Mouse (Mus musculus) limb, embryonic 13.5 days (tissue): ENCODE results near the gene Ptx4. TPM values are rescaled to one million over a fixed set of nuclear protein-coding genes. Genes with fewer than 3 reads are reported as not detected.
"Not testable (repeated sequence)": the region's sequence is repeated elsewhere in the genome, so short reads cannot be mapped to it uniquely, and the experiment has no call there.

Experiments used
- ATAC-seq: fragments of 200-750 bp; cut with Nextera tagmentation; 2 replicates; pipeline ENCODE4 v1.8.0; 2017; ENCODE audit warnings: low read depth, moderate number of reproducible peaks, moderate TSS enrichment; ENCODE audit not compliant: low FRiP score
- H3K27ac ChIP-seq: fragments of 300-500 bp; sonication (generic); 2 replicates; pipeline ENCODE4 v1.5.1; 2015; ENCODE audit warnings: inconsistent platforms, mild to moderate bottlenecking, moderate library complexity
- H3K27me3 ChIP-seq: fragments of 300-500 bp; sonication (generic); 2 replicates; pipeline ENCODE4 v1.6.1; 2015; ENCODE audit warnings: mild to moderate bottlenecking, inconsistent platforms
- H3K36me3 ChIP-seq: fragments of 300-500 bp; sonication (generic); 2 replicates; pipeline ENCODE4 v1.6.1; 2015; ENCODE audit warnings: inconsistent platforms, mild to moderate bottlenecking, moderate library complexity
- H3K4me1 ChIP-seq: fragments of 300-500 bp; sonication (generic); 2 replicates; pipeline ENCODE4 v1.6.1; 2015; ENCODE audit warnings: inconsistent platforms
- H3K4me2 ChIP-seq: fragments of 300-500 bp; sonication (generic); replicated peaks from 2 replicates; pipeline ENCODE4 v1.6.1; 2015; ENCODE audit warnings: inconsistent platforms, mild to moderate bottlenecking, moderate library complexity
- H3K4me3 ChIP-seq: fragments of 300-500 bp; sonication (generic); 2 replicates; pipeline ENCODE4 v1.5.1; 2015; ENCODE audit warnings: moderate library complexity, mild to moderate bottlenecking, inconsistent platforms
- H3K9ac ChIP-seq: fragments of 300-500 bp; sonication (generic); 2 replicates; pipeline ENCODE4 v1.6.1; 2015; ENCODE audit warnings: mild to moderate bottlenecking, inconsistent platforms
- H3K9me3 ChIP-seq: fragments of 300-500 bp; sonication (generic); 2 replicates; pipeline ENCODE4 v1.6.1; 2016; ENCODE audit warnings: inconsistent platforms
- WGBS: fragments of 180-500 bp; shearing (Covaris S2); methylation state at CpG from one replicate; pipeline ENCODE4 v1.1.7; 2015; 5-methylcytosine and 5-hydroxymethylcytosine counted together
- polyA plus RNA-seq: library from polyadenylated mRNA; unstranded; fragments of >200 nt; fragmentation: Nextera tagmentation; extraction: Ambion mirVana; gene quantifications from 2 replicates; pipeline ENCODE4 v1.2.1, GENCODE M21; 2015

Ptx4 gene
- polyA plus RNA-seq, 1 experiment from 2014 or later = 1.3 TPM

GRCm38 (mm10) chr17:25117263-25117662 lies 3.3 kb upstream of the Ptx4 start:
- no peak overlapping the region for H3K9ac ChIP-seq
- WGBS = 41% methylated on average over 4 of the region's 4 CpGs
- H3K36me3 ChIP-seq = peaks cover 20% of the 10 kb centered on the region; the same call in 1 of the 2 replicates
- H3K27me3 ChIP-seq = no peaks in the 10 kb centered on the region
- no peak overlapping the region for H3K4me3 ChIP-seq
- ATAC-seq = no peak
- H3K9me3 ChIP-seq = no peaks in the 10 kb centered on the region
- H3K27ac ChIP-seq = no peak overlapping the region
- H3K4me1 ChIP-seq = peaks cover 18% of the 10 kb centered on the region
- no peak overlapping the region for H3K4me2 ChIP-seq

GRCm38 (mm10) chr17:25123979-25124378 lies 3.4 kb downstream of the Ptx4 start:
- H3K27me3 ChIP-seq = 0 out of 2 replicates have a peak, but pooled peaks cover 4% of the 10 kb centered on the region
- H3K27ac ChIP-seq = no peak overlapping the region
- no peak overlapping the region for H3K4me3 ChIP-seq
- H3K9ac ChIP-seq = no peak overlapping the region
- ATAC-seq = no peak
- WGBS = 32% methylated on average over 7 of the region's 7 CpGs
- peaks cover 4% of the 10 kb centered on the region; the same call in 1 of the 2 replicates for H3K4me1 ChIP-seq
- no peaks in the 10 kb centered on the region for H3K36me3 ChIP-seq
- no peaks in the 10 kb centered on the region for H3K9me3 ChIP-seq
- H3K4me2 ChIP-seq = no peak overlapping the region

- WGBS = 80% methylated on average over 3 of the region's 3 CpGs
- H3K4me2 ChIP-seq, H3K9me3 ChIP-seq, ATAC-seq, H3K9ac ChIP-seq, H3K27ac ChIP-seq, H3K27me3 ChIP-seq, H3K36me3 ChIP-seq, H3K4me3 ChIP-seq, H3K4me1 ChIP-seq: not testable (repeated sequence)
Observed at GRCm38 (mm10) chr17:25125442-25126060, 5.0 kb downstream of the Ptx4 start.

GRCm38 (mm10) chr17:25127079-25127478 lies 6.5 kb downstream of the Ptx4 start:
- WGBS = 69% methylated on average over 8 of the region's 8 CpGs
- H3K9ac ChIP-seq = no peak overlapping the region; the same call in 1 of the 2 replicates
- H3K27me3 ChIP-seq = 0 out of 2 replicates have a peak, but pooled peaks cover 4% of the 10 kb centered on the region
- H3K4me2 ChIP-seq = no peak overlapping the region
- H3K36me3 ChIP-seq = no peaks in the 10 kb centered on the region
- H3K9me3 ChIP-seq = no peaks in the 10 kb centered on the region
- no peak overlapping the region for H3K4me3 ChIP-seq
- no peak for ATAC-seq
- no peaks in the 10 kb centered on the region for H3K4me1 ChIP-seq
- H3K27ac ChIP-seq = no peak overlapping the region

GRCm38 (mm10) chr17:25127681-25128080 lies 7.1 kb downstream of the Ptx4 start:
- Histone ChIP-seq H3K9ac (no peak overlapping the region), H3K4me1 (no peaks in the 10 kb centered on the region), H3K27me3 (0 out of 2 replicates have a peak, but pooled peaks cover 4% of the 10 kb centered on the region), H3K4me2 (no peak overlapping the region), H3K36me3 (no peaks in the 10 kb centered on the region), H3K9me3 (no peaks in the 10 kb centered on the region), H3K27ac (no peak overlapping the region), H3K4me3 (no peak overlapping the region)
- no peak for ATAC-seq
- WGBS = 75% methylated on average over 9 of the region's 9 CpGs

GRCm38 (mm10) chr17:25130060-25130459 lies 9.5 kb downstream of the Ptx4 start:
- H3K27me3 ChIP-seq = no peaks in the 10 kb centered on the region
- H3K9me3 ChIP-seq = no peaks in the 10 kb centered on the region
- H3K4me2 ChIP-seq = no peak overlapping the region
- H3K4me1 ChIP-seq = peaks cover 11% of the 10 kb centered on the region
- no peak overlapping the region for H3K27ac ChIP-seq
- H3K4me3 ChIP-seq = no peak overlapping the region
- H3K36me3 ChIP-seq = no peaks in the 10 kb centered on the region
- 76% methylated on average over 1 of the region's 1 CpGs for WGBS
- no peak for ATAC-seq
- H3K9ac ChIP-seq = no peak overlapping the region

GRCm38 (mm10) chr17:25133275-25133698 lies 12.7 kb downstream of the Ptx4 start, which contains the start of gene Clcn7:
TSS of gene Clcn7 (plus strand) at chr17:25133391.
- under 1% methylated on average over 40 of the region's 40 CpGs for WGBS
- ATAC-seq = peak; percentile 91
- H3K9ac ChIP-seq = peak within 1 kb of the TSS; percentile 87
- peaks cover 13% of the 10 kb centered on the region for H3K36me3 ChIP-seq
- H3K27me3 ChIP-seq = no peaks in the 10 kb centered on the region
- H3K27ac ChIP-seq = no peak within 1 kb of the TSS
- peaks cover 14% of the 10 kb centered on the region for H3K4me1 ChIP-seq
- H3K9me3 ChIP-seq = no peaks in the 10 kb centered on the region
- H3K4me3 ChIP-seq = peak within 1 kb of the TSS; percentile 85
- H3K4me2 ChIP-seq = peak within 1 kb of the TSS; percentile 76

GRCm38 (mm10) chr17:25135622-25136021 lies 15.1 kb downstream of the Ptx4 start:
- Histone ChIP-seq H3K4me1 (peaks cover 14% of the 10 kb centered on the region), H3K27ac (no peak overlapping the region), H3K36me3 (peaks cover 19% of the 10 kb centered on the region), H3K9me3 (no peaks in the 10 kb centered on the region), H3K9ac (no peak overlapping the region; the same call in 1 of the 2 replicates), H3K27me3 (no peaks in the 10 kb centered on the region), H3K4me3 (no peak overlapping the region), H3K4me2 (no peak overlapping the region)
- WGBS = 79% methylated on average over 6 of the region's 6 CpGs
- no peak for ATAC-seq

- Histone ChIP-seq H3K27ac (no peak overlapping the region), H3K4me1 (peaks cover 13% of the 10 kb centered on the region), H3K27me3 (no peaks in the 10 kb centered on the region), H3K4me3 (no peak overlapping the region), H3K36me3 (peaks cover 19% of the 10 kb centered on the region), H3K9me3 (no peaks in the 10 kb centered on the region), H3K9ac (no peak overlapping the region), H3K4me2 (no peak overlapping the region)
- WGBS = 93% methylated on average over 1 of the region's 1 CpGs
- ATAC-seq = no peak
Observed at GRCm38 (mm10) chr17:25138803-25139202, 18.2 kb downstream of the Ptx4 start.

GRCm38 (mm10) chr17:25139960-25140359 lies 19.4 kb downstream of the Ptx4 start:
- Histone ChIP-seq H3K9me3 (no peaks in the 10 kb centered on the region), H3K27me3 (no peaks in the 10 kb centered on the region), H3K4me2 (no peak overlapping the region), H3K4me3 (no peak overlapping the region), H3K9ac (no peak overlapping the region), H3K4me1 (0 out of 2 replicates have a peak, but pooled peaks cover 3% of the 10 kb centered on the region), H3K27ac (no peak overlapping the region), H3K36me3 (peaks cover 22% of the 10 kb centered on the region)
- WGBS = 72% methylated on average over 4 of the region's 4 CpGs
- ATAC-seq = no peak

- no peaks in the 10 kb centered on the region for H3K27me3 ChIP-seq
- no peak within 1 kb of the TSS for H3K27ac ChIP-seq
- H3K4me3 ChIP-seq = no peak within 1 kb of the TSS
- no peak for ATAC-seq
- no peak within 1 kb of the TSS for H3K9ac ChIP-seq
- no peak within 1 kb of the TSS for H3K4me2 ChIP-seq
- 81% methylated on average over 1 of the region's 1 CpGs for WGBS
- peaks cover 36% of the 10 kb centered on the region for H3K36me3 ChIP-seq
- H3K9me3 ChIP-seq = no peaks in the 10 kb centered on the region
- no peaks in the 10 kb centered on the region for H3K4me1 ChIP-seq
Observed at GRCm38 (mm10) chr17:25162161-25162560, 41.6 kb downstream of the Ptx4 start, which contains the start of gene Ccdc154. TSS of gene Ccdc154 (plus strand) at chr17:25162461.

- peaks cover 29% of the 10 kb centered on the region for H3K36me3 ChIP-seq
- H3K4me3 ChIP-seq = no peak overlapping the region
- WGBS = 70% methylated on average over 7 of the region's 7 CpGs
- peak overlapping the region; percentile 8; the same call in 1 of the 2 replicates for H3K9ac ChIP-seq
- no peak for ATAC-seq
- no peak overlapping the region for H3K27ac ChIP-seq
- no peaks in the 10 kb centered on the region for H3K9me3 ChIP-seq
- no peak overlapping the region for H3K4me2 ChIP-seq
- no peaks in the 10 kb centered on the region for H3K4me1 ChIP-seq
- H3K27me3 ChIP-seq = no peaks in the 10 kb centered on the region
Observed at GRCm38 (mm10) chr17:25163387-25163786, 42.8 kb downstream of the Ptx4 start.

- no peaks in the 10 kb centered on the region for H3K9me3 ChIP-seq
- no peak for ATAC-seq
- H3K27me3 ChIP-seq = no peaks in the 10 kb centered on the region
- H3K4me3 ChIP-seq = no peak overlapping the region
- no peaks in the 10 kb centered on the region for H3K4me1 ChIP-seq
- H3K4me2 ChIP-seq = no peak overlapping the region
- no peak overlapping the region for H3K9ac ChIP-seq
- peaks cover 21% of the 10 kb centered on the region for H3K36me3 ChIP-seq
- 85% methylated on average over 3 of the region's 3 CpGs for WGBS
- H3K27ac ChIP-seq = no peak overlapping the region
Observed at GRCm38 (mm10) chr17:25164770-25165169, 44.2 kb downstream of the Ptx4 start.
